Mouse (Mus musculus): ENCODE measurements around the gene Cox14. TPM values are rescaled to one million over a fixed set of nuclear protein-coding genes. Genes with fewer than 3 reads are reported as not detected.
A peak's percentile ranks its signal among the peaks of the same experiment; 100 is the strongest.
"Not testable (repeated sequence)": the region's sequence is repeated elsewhere in the genome, so short reads cannot be mapped to it uniquely, and the experiment has no call there.

Gene Cox14
- polyA plus RNA-seq, 1 experiment from 2014 or later = 162 TPM

DNA sequence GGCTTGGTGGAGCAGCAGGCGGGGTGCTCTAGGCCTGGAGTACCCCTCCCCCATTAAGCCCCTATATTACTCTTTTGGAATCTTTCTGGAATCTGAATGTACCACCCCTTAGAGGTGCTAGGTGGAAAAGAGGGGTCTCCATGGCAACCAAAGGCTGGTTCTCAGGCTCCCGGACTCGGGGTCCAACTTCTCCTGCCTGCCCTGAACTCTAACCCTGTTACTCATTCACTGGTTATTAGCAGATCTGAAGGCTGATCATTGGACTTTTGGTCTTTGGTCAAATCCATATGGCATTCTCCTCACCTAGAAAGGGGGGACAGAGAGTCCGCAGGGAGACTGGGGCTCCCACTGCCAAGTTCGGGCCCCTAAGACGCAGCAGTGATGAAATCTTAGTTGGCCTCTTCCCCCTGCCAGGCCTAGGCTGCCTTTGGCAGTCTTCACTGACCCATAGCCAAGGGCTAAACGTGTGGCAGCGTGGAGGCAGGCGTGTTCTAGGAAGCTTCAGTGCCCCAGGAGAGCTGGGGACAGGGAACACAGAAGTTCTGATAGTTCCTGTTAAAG, 6.9 kb upstream of the Cox14 start:
- Histone ChIP-seq H3K9ac (no peak overlapping the region), H3K4me3 (no peak overlapping the region), H3K4me2 (no peak overlapping the region), H3K4me1 (peaks cover 17% of the 10 kb centered on the region; the same call in 1 of the 2 replicates), H3K36me3 (peaks cover 10% of the 10 kb centered on the region), H3K9me3 (no peaks in the 10 kb centered on the region), H3K27ac (no peak overlapping the region), H3K27me3 (no peaks in the 10 kb centered on the region)
- no peak for ATAC-seq (ENCODE audit: insufficient number of reproducible peaks, low FRiP score, low TSS enrichment, low read depth)
- 91% methylated on average over 9 of the region's 9 CpGs for WGBS

DNA sequence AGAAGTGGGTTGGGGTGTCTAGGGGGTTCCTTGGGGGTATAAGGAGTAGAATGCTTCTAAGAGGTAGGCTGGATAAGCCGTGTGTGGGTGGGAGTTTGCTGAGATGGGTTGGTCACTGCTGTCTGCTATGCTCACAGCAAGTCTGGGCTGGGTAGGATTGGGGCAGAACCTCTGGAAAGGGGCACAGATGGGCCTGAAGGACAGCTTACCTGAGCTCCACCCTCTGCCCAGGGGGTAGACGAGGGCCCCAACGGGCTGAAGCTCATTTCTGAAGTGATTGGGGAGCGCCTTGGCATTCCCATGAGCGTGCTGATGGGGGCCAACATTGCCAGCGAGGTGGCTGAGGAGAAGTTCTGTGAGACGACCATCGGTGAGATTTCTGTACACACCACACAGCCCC, 5.6 kb upstream of the Cox14 start:
- no peaks in the 10 kb centered on the region for H3K27me3 ChIP-seq
- H3K36me3 ChIP-seq = no peaks in the 10 kb centered on the region; the same call in 1 of the 2 replicates
- no peak for ATAC-seq (ENCODE audit: insufficient number of reproducible peaks, low FRiP score, low TSS enrichment, low read depth)
- H3K4me3 ChIP-seq = no peak overlapping the region
- 69% methylated on average over 8 of the region's 8 CpGs for WGBS
- H3K9me3 ChIP-seq = no peaks in the 10 kb centered on the region
- H3K9ac ChIP-seq = no peak overlapping the region
- peaks cover 31% of the 10 kb centered on the region for H3K4me1 ChIP-seq
- H3K4me2 ChIP-seq = no peak overlapping the region
- no peak overlapping the region for H3K27ac ChIP-seq

DNA sequence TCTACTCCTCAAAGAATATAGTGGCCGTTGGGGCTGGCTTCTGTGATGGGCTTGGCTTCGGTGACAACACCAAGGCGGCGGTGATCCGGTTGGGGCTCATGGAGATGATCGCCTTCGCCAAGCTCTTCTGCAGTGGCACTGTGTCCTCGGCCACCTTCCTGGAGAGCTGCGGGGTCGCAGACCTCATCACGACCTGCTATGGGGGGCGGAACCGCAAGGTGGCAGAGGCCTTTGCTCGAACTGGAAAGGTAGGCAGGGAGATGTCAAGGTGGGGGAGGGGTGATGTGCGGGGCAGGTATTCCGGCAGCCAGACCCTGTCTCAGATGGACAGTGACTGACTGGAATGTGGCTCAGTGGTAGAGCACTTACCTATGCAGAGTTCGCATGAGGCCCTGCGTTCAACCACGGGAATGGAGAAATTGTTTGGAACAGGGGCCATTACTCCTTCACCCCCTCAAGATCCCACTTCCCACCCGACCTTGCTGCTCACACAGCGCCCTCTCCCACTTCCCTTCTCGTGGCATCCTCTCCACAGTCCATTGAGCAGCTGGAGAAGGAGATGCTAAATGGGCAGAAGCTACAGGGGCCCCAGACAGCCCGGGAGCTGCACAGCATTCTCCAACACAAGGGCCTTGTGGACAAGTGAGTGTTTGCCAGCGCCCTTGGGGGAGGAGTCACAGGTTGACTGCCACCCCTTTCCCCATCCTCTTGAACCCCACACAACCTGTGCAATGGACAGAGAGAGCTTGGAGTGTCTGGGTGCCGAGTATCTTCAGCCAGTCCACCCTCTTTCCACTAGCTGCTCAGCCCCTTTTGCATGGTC, 3.3 kb upstream of the Cox14 start:
- Histone ChIP-seq H3K4me3 (no peak overlapping the region), H3K9me3 (no peaks in the 10 kb centered on the region), H3K4me2 (no peak overlapping the region), H3K9ac (no peak overlapping the region), H3K4me1 (peaks cover 31% of the 10 kb centered on the region), H3K27me3 (no peaks in the 10 kb centered on the region), H3K27ac (no peak overlapping the region), H3K36me3 (no peaks in the 10 kb centered on the region; the same call in 1 of the 2 replicates)
- 80% methylated on average over 25 of the region's 25 CpGs for WGBS
- no peak for ATAC-seq (ENCODE audit: insufficient number of reproducible peaks, low FRiP score, low TSS enrichment, low read depth)

DNA sequence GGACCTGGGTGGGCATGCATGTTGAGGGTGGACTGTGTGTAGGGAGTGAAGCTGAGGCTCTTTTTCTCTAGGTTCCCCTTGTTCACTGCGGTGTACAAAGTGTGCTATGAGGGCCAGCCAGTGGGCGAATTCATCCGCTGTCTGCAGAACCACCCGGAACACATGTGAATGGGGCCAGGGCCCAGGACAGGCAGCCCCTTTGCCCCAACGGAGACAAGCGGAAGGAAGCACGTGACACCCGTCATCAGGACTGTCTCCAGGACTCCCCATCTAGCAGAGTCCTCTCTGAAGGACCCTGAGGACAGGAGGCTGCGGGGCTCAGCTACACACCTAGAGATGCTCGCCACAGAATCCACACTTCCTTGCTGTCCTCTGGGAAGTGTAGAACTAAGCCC, 2.3 kb upstream of the Cox14 start:
- no peak overlapping the region for H3K4me2 ChIP-seq
- H3K36me3 ChIP-seq = peaks cover 8% of the 10 kb centered on the region
- no peak overlapping the region for H3K4me3 ChIP-seq
- H3K9ac ChIP-seq = no peak overlapping the region
- no peak for ATAC-seq (ENCODE audit: insufficient number of reproducible peaks, low FRiP score, low TSS enrichment, low read depth)
- WGBS = 66% methylated on average over 10 of the region's 10 CpGs
- H3K4me1 ChIP-seq = peaks cover 26% of the 10 kb centered on the region
- peak overlapping the region; percentile 78 for H3K27ac ChIP-seq
- no peaks in the 10 kb centered on the region for H3K27me3 ChIP-seq
- H3K9me3 ChIP-seq = no peaks in the 10 kb centered on the region

DNA sequence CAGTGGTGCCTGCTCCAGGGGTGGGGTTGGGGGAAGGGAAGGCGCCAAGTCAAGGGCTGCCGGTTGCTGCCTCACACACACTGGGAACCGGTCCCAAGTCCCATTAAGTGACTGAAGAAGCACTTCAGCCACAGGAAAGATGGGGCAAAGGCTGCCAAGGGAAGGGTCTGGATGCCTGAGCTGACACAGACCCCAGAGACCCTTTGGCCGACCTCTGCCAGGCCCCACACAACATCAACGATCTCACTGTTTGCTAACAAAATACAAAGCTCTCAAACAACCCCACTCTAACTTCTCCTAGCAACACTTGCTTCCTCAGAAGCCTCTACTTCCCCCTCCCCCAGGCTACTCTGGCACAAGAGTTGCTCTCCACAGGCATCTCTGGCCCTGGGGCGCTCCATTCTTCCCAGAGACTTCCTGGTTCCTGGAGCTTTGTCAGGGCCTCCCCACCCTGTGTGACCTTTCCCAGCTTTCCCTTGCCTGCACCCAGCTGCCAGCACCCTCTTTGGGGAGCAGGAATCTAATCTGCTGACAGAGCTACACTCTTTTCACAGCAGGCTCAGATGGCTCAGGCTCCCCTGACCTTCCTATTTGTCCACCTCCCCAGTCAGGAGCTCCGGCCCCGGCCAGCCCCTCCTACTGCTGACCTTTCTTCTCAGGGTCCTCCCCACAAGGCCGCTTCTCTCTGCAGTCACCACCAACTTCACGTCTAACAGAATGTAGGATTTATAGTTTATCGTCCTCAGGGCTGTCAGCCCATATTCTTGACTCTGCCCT, 1.7 kb upstream of the Cox14 start:
- Histone ChIP-seq H3K36me3 (peaks cover 14% of the 10 kb centered on the region), H3K27me3 (no peaks in the 10 kb centered on the region), H3K27ac (peak overlapping the region; percentile 78), H3K4me1 (peaks cover 26% of the 10 kb centered on the region), H3K9ac (no peak overlapping the region), H3K9me3 (no peaks in the 10 kb centered on the region), H3K4me2 (peak overlapping the region; percentile 68; the same call in 1 of the 2 replicates), H3K4me3 (no peak overlapping the region)
- no peak for ATAC-seq (ENCODE audit: insufficient number of reproducible peaks, low FRiP score, low TSS enrichment, low read depth)
- 39% methylated on average over 11 of the region's 11 CpGs for WGBS

DNA sequence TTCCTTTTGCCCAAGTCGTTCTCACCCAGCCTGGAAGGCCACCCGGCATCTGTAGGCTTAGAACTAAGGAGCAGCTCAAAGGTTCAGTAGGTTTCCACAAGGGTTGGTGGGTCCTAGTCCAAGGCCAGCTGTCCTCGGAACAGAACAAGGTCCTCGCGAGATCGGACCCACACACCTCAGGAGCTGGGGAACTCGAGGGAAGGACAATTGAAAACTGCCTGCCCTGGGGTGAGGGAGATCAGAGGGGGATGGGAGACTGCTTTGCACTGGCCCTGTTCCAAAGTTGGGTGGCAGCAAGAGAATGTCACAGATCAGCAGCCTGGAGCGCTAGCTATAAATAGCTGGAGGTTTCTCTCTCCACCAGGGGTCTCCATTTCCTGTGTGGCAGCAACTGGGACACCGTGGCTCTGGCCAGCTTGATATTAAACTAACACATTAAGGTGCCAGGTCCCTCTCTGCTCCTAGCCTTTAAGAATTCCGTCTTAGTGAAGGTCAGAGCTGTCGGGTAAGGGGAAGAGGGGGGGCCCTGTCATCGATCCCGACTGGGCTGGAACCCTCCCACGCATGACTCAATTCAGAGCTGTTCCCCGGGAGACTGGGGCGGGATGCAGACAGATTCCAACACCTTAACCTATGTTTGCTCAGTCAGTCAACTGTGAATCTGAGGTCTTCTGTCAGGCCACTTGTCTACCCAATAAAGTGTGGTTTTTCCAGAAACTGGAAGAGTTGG, 961 bp upstream of the Cox14 start:
- H3K4me2 ChIP-seq = peak overlapping the region; percentile 68
- no peaks in the 10 kb centered on the region for H3K9me3 ChIP-seq
- no peak for ATAC-seq (ENCODE audit: insufficient number of reproducible peaks, low FRiP score, low TSS enrichment, low read depth)
- H3K9ac ChIP-seq = 0 out of 2 replicates have a peak overlapping the region, but pooled peaks have one; percentile 2
- H3K36me3 ChIP-seq = peaks cover 22% of the 10 kb centered on the region
- H3K4me3 ChIP-seq = peak overlapping the region; percentile 97
- no peaks in the 10 kb centered on the region for H3K27me3 ChIP-seq
- 9% methylated on average over 16 of the region's 16 CpGs for WGBS
- peaks cover 26% of the 10 kb centered on the region for H3K4me1 ChIP-seq
- H3K27ac ChIP-seq = peak overlapping the region; percentile 78

DNA sequence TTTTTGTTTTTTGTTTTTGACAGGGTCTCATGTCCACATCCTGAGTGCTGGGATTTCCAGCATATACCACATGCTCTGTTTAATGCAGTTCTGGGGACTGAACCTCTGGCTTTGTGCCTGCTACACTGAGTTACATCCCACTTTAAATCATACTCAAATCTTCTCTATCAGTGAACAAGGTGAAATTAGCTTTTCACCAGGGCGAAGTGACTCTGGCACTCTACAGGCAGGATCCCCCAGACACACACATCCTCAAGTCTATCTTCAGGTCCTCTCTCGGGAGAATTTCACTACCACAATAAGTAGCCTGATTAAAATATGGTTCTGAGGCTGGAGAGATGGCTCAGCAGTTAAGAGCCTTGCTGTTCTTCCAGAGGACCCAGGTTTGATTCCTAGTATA, 1.1 kb downstream of the Cox14 start:
- Histone ChIP-seq H3K4me2 (peak overlapping the region; percentile 56), H3K4me1 (peaks cover 26% of the 10 kb centered on the region), H3K27ac (no peak overlapping the region), H3K9ac (peak overlapping the region; percentile 90; the same call in 1 of the 2 replicates), H3K36me3 (peaks cover 32% of the 10 kb centered on the region), H3K9me3 (no peaks in the 10 kb centered on the region), H3K4me3 (peak overlapping the region; percentile 97), H3K27me3 (no peaks in the 10 kb centered on the region)
- WGBS = 65% methylated on average over 2 of the region's 2 CpGs
- ATAC-seq (ENCODE audit: insufficient number of reproducible peaks, low FRiP score, low TSS enrichment, low read depth) = no peak

DNA sequence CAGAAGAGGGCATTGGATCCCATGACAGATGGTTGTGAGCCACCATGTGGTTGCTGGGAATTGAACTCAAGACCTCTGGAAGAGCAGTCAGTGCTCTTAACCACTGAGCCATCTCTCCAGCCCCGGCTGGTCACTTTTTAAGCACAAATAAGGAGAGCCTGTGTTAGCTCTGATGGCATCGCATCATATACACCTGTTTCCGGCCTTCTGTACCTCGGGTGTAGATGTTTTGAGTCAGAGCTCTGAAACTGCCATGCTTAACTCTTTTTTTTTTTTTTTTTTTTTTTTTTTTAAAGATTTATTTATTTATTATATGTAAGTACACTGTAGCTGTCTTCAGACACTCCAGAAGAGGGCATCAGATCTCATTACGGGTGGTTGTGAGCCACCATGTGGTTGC, 1.6 kb downstream of the Cox14 start:
- Histone ChIP-seq H3K36me3 (peaks cover 37% of the 10 kb centered on the region), H3K4me1 (peaks cover 26% of the 10 kb centered on the region)
- not testable (repeated sequence) for H3K9ac ChIP-seq; H3K4me3 ChIP-seq; ATAC-seq (ENCODE audit: insufficient number of reproducible peaks, low FRiP score, low TSS enrichment, low read depth); H3K9me3 ChIP-seq; H3K4me2 ChIP-seq; H3K27me3 ChIP-seq; H3K27ac ChIP-seq
- 86% methylated on average over 5 of the region's 5 CpGs for WGBS

DNA sequence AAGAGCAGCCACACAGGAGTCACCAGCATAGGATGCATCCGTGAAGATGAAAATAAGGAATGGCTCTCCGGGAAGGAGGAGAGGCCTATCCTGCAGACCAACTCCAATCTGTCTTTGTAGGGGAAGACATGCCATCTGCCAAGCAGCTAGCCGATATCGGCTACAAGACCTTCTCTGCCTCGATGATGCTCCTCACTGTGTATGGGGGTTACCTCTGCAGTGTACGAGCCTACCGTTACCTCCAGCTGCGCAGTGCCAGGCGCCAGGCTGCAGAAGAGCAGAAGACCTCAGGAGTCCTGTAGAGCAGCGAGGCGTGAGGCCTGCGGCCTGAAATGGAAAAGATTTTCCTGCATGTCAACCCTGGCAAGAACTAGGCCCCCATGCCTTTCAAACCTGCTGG, 2.1 kb downstream of the Cox14 start:
- Histone ChIP-seq H3K9me3 (no peaks in the 10 kb centered on the region), H3K4me2 (no peak overlapping the region), H3K4me3 (no peak overlapping the region), H3K27me3 (no peaks in the 10 kb centered on the region), H3K36me3 (peaks cover 42% of the 10 kb centered on the region), H3K4me1 (peaks cover 26% of the 10 kb centered on the region), H3K9ac (no peak overlapping the region), H3K27ac (no peak overlapping the region)
- WGBS = 96% methylated on average over 12 of the region's 12 CpGs
- ATAC-seq (ENCODE audit: insufficient number of reproducible peaks, low FRiP score, low TSS enrichment, low read depth) = no peak

DNA sequence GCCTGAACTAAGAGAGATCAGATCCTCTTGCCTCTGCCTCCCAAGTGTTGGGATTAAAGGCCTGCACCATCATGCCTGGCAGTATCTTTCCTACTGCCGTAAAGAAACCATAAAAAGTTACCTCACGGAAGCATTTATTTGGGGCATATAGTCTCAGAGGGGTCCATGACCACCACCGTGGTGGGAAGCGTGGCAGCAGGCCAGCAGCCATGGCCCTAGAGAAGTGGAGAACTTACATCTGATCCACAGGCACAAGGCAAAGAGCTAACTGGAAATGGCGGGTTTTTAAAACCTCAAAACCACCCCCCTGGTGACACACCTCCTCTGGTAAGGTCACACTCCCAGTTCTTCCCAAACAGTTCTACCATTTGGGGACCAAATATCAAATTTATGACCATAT, 2.8 kb downstream of the Cox14 start:
- Histone ChIP-seq H3K4me2 (no peak overlapping the region), H3K9me3 (no peaks in the 10 kb centered on the region), H3K27me3 (no peaks in the 10 kb centered on the region), H3K9ac (no peak overlapping the region), H3K27ac (no peak overlapping the region), H3K4me3 (no peak overlapping the region), H3K36me3 (peaks cover 46% of the 10 kb centered on the region), H3K4me1 (peaks cover 24% of the 10 kb centered on the region)
- WGBS = 80% methylated on average over 5 of the region's 5 CpGs
- no peak for ATAC-seq (ENCODE audit: insufficient number of reproducible peaks, low FRiP score, low TSS enrichment, low read depth)

DNA sequence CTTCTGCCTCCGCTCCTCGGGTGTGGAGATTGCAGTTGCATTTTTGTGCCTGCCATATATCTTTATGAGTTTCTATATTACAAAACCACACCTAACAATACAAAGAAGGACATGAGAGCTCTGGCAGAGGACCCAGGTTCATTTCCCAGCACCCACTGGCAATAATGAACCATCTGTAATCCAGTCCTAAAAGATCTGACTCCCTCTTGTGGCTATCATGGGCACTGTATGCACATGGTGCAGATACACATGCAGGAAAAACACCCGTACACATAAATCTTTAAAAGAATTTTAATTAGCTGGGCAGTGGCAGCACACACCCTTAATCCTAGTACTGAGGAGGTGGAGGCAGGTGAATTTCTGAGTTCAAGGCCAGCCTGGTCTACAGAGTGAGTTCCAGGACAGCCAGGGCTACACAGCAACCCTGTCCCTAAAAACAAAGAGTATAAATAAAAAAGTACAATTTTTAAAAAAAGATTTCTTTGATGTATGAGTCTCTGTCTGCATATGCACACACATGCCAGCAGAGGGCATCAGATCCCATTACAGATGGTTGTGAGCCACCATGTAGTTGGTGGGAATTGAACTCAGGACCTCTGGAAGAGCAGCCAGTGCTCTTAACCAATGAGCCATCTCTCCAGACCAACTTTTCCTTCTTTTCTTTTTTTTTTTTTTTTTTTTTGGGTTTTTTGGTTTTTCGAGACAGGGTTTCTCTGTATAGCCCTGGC, 3.8 kb downstream of the Cox14 start:
- WGBS = 88% methylated on average over 4 of the region's 4 CpGs
- Histone ChIP-seq H3K4me2 (no peak overlapping the region), H3K4me1 (peaks cover 14% of the 10 kb centered on the region), H3K27ac (no peak overlapping the region), H3K4me3 (no peak overlapping the region), H3K27me3 (no peaks in the 10 kb centered on the region), H3K9ac (no peak overlapping the region), H3K9me3 (no peaks in the 10 kb centered on the region), H3K36me3 (peaks cover 50% of the 10 kb centered on the region)
- no peak for ATAC-seq (ENCODE audit: insufficient number of reproducible peaks, low FRiP score, low TSS enrichment, low read depth)

Data from limb, embryonic 15.5 days (tissue).